Mouse (Mus musculus) left cerebral cortex, postnatal 14 days (tissue): ENCODE data around the gene Ugt1a1. TPM values are rescaled to one million over a fixed set of nuclear protein-coding genes. Genes with fewer than 3 reads are reported as not detected.
"Not testable (repeated sequence)": the region's sequence is repeated elsewhere in the genome, so short reads cannot be mapped to it uniquely, and the experiment has no call there.

Source experiments
- DNase-seq, 2 experiments: peaks; one replicate each; pipeline ENCODE4 v3.0.0; 2021 to 2022; ENCODE audit warnings: low spot score in 2 of 2, mixed read lengths in 1 of 2
- intact Hi-C: fragments of 180-260 bp; cut with DNase I; formaldehyde crosslinking; loops from one replicate; pipeline ENCODE4 v1.15.1; 2025
- total RNA-seq, 2 experiments: library from RNA; stranded (reverse); gene quantifications; 2 replicates each; pipeline ENCODE4 v1.2.3; 2021

The Ugt1a1 gene
- total RNA-seq, 2 experiments from 2014 or later: 0.15 TPM; not detected in 1

GRCm38 (mm10) chr1:88217144-88217543 is 5.4 kb downstream of the Ugt1a1 start:
- no peak for DNase-seq
- intact Hi-C loops: no loop called here

- no peak for DNase-seq
- intact Hi-C loops: no loop called here
Observed at GRCm38 (mm10) chr1:88217576-88217975, 5.8 kb downstream of the Ugt1a1 start.

- no peak for DNase-seq
- intact Hi-C loops: no loop called here
Observed at GRCm38 (mm10) chr1:88218051-88218450, 6.3 kb downstream of the Ugt1a1 start.

GRCm38 (mm10) chr1:88218591-88218990 is 6.8 kb downstream of the Ugt1a1 start:
- DNase-seq: no peak
- intact Hi-C loops: no loop called here

- DNase-seq: no peak
- intact Hi-C loops: no loop called here
Observed at GRCm38 (mm10) chr1:88219054-88219453, 7.3 kb downstream of the Ugt1a1 start.

GRCm38 (mm10) chr1:88220336-88220735 is 8.6 kb downstream of the Ugt1a1 start:
- DNase-seq: no peak
- intact Hi-C loops: no loop called here

- DNase-seq: no peak
- intact Hi-C loops: no loop called here
Observed at GRCm38 (mm10) chr1:88222216-88222615, 10.5 kb downstream of the Ugt1a1 start.

- DNase-seq, intact Hi-C loops: not testable (repeated sequence)
Observed at GRCm38 (mm10) chr1:88223011-88223515, 11.3 kb downstream of the Ugt1a1 start.

- no peak for DNase-seq
- intact Hi-C loops: no loop called here
Observed at GRCm38 (mm10) chr1:88223591-88223990, 11.8 kb downstream of the Ugt1a1 start.

GRCm38 (mm10) chr1:88224029-88224776 is 12.4 kb downstream of the Ugt1a1 start:
- DNase-seq: no peak

GRCm38 (mm10) chr1:88225301-88225700 is 13.5 kb downstream of the Ugt1a1 start:
- intact Hi-C loops, DNase-seq: not testable (repeated sequence)

More at GRCm38 (mm10) chr1:88224029-88224776, 12.4 kb downstream of the Ugt1a1 start:
- intact Hi-C loops: no loop called here

- no peak for DNase-seq
- intact Hi-C loops: no loop called here
Observed at GRCm38 (mm10) chr1:88225741-88226140, 14.0 kb downstream of the Ugt1a1 start.

GRCm38 (mm10) chr1:88226670-88227379 is 15.1 kb downstream of the Ugt1a1 start, which contains the start of gene Mroh2a:
TSS of gene Mroh2a (plus strand) at chr1:88226986.
- DNase-seq: no peak
- intact Hi-C loops: no loop called here

- no peak for DNase-seq
- intact Hi-C loops: no loop called here
Observed at GRCm38 (mm10) chr1:88227482-88227881, 15.7 kb downstream of the Ugt1a1 start.

- DNase-seq: no peak
- intact Hi-C loops: no loop called here
Observed at GRCm38 (mm10) chr1:88228121-88228520, 16.4 kb downstream of the Ugt1a1 start.

- intact Hi-C loops: no loop called here
- no peak for DNase-seq
Observed at GRCm38 (mm10) chr1:88229566-88229965, 17.8 kb downstream of the Ugt1a1 start.

GRCm38 (mm10) chr1:88229986-88230385 is 18.2 kb downstream of the Ugt1a1 start:
- intact Hi-C loops: no loop called here
- no peak for DNase-seq

GRCm38 (mm10) chr1:88230421-88230820 is 18.7 kb downstream of the Ugt1a1 start:
- no peak for DNase-seq
- intact Hi-C loops: no loop called here

- intact Hi-C loops: no loop called here
Observed at GRCm38 (mm10) chr1:88230981-88231802, 19.4 kb downstream of the Ugt1a1 start.

More at GRCm38 (mm10) chr1:88230981-88231802, 19.4 kb downstream of the Ugt1a1 start:
- DNase-seq: no peak
